13 mouse cellular contexts compared by ENCODE assay signal in the genomic region with DNA sequence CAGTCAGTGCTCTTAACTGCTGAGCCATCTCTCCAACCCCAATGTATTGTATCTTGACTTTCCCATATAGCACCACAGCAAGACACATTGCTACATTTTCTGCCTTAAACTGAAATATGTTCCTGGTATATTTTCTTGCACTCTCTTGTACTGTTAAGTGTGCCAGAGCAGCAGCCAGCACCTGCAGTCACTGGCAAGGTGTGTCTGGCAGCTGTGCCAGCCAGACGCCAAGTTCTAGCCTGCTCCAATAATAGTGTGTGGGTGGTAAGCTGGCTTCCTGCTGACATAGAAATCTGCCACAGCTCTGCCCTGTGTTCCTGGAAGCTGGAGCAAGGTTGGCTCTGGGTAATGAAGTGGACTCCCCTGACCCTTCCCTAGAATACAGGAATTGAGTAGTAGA.
DNase-seq lines count a peak whose midpoint lies in the region.
"Had no signal": no experiment of that assay in that cellular context is flagged by ENCODE, and none has a peak within 500 bp of the region (broad histone marks: within the 10 kb centered on the region; RNA-seq: fewer than 3 reads in every experiment).

No protein-coding gene starts in this region.

- peak; percentile 12 to 29 for DNase-seq in cerebellum, postnatal 10 days
- DNase-seq in cerebellum, adult 11 months, result no peak
- DNase-seq in left cerebral cortex, postnatal 25 days (ENCODE audit: low spot score in 2 of 2), result peak; percentile 2
- DNase-seq in left cerebral cortex, adult 8-10 months (ENCODE audit: low spot score in 2 of 2), result no peak
- peak; percentile 64 for DNase-seq in gonadal fat pad, adult 2 months (ENCODE audit: low read depth)
- DNase-seq in telencephalon, adult 2 months (ENCODE audit: low read depth, low spot score), result peak; percentile 6
- DNase-seq in spleen, postnatal 10 days (ENCODE audit: low spot score in 2 of 2), result no peak
- DNase-seq: adrenal gland, adult 8-10 months; cerebellum, adult 9-10 months; embryo, embryonic 11 days; heart, postnatal 14 days; kidney, adult 8-10 months; thymus, postnatal 14 days had no signal

- intact Hi-C loops in left cerebral cortex, postnatal 25 days (cut with DNase I), result no loop called here

Comparison
In these comparisons a context has a peak if more than half of its experiments do, and no peak if none do; other contexts are left out.
1. DNase-seq: peak in cerebellum, postnatal 10 days (2 of 2), left cerebral cortex, postnatal 25 days (2 of 2), gonadal fat pad, adult 2 months (single experiment) and telencephalon, adult 2 months (single experiment); none in cerebellum, adult 11 months (single experiment), left cerebral cortex, adult 8-10 months (0 of 2) and spleen, postnatal 10 days (0 of 2).